Mouse (Mus musculus): Measurements from ENCODE around the gene Nkapd1.

GRCm38 (mm10) chr9:50567881-50568280 is 49.4 kb downstream of the Nkapd1 start:
- TF ChIP-seq GATA1 (IDR thresholded peaks at IDR 0.05; ENCODE audit: borderline replicate concordance, low read length) = no peak
- TF ChIP-seq FLI1 (IDR thresholded peaks at IDR 0.05; ENCODE audit: low read length) = no peak
